Mouse (Mus musculus) heart, postnatal 36 days (tissue): ENCODE data around the gene Ggt1. TPM values are rescaled to one million over a fixed set of nuclear protein-coding genes. Genes with fewer than 3 reads are reported as not detected.

Experiments
- DNase-seq, 2 experiments: peaks; one replicate each; pipeline ENCODE4 v3.0.0; 2021 to 2022
- intact Hi-C: fragments of 180-260 bp; cut with DNase I; formaldehyde crosslinking; loops from one replicate; pipeline ENCODE4 v1.15.1; 2025
- total RNA-seq, 2 experiments: library from RNA; stranded (reverse); gene quantifications; 2 replicates each; pipeline ENCODE4 v1.2.3; 2021

The Ggt1 gene
- total RNA-seq, 2 experiments from 2014 or later: not detected

- intact Hi-C loops: no loop called here
- no peak for DNase-seq
Observed at GRCm38 (mm10) chr10:75616044-75616443, 54.6 kb downstream of the Ggt1 start.

DNA sequence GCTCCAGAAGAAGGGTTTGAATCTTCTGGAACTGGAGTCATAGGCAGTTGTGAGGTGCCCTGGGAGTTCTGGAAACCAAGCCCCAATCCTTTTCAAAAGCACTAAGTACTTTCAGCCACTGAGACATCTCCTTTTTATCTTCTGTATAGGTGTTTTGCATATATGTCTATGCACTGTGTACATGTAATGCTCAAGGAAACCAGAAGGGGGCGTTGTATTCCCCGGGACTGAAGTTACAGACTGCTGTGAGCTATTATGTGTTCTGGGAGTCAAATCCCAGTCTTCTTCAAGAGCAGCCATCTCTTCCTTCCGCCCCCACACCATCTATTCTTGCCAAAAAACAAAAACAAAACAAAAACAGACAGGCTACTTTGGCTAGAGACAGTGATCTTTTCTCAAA, 59.4 kb downstream of the Ggt1 start:
- intact Hi-C loops: no loop called here
- no peak for DNase-seq

- peak in 1 of 2 experiments; percentile 1 for DNase-seq
- intact Hi-C loops: no loop called here
Observed at GRCm38 (mm10) chr10:75625920-75626319, 64.5 kb downstream of the Ggt1 start.

- intact Hi-C loops: no loop called here
- DNase-seq: peak in 1 of 2 experiments; percentile 1
Observed at GRCm38 (mm10) chr10:75626991-75627390, 65.6 kb downstream of the Ggt1 start.

GRCm38 (mm10) chr10:75627490-75627889, 66.1 kb downstream of the Ggt1 start:
- DNase-seq: peak in 1 of 2 experiments; percentile 41
- intact Hi-C loops: no loop called here

GRCm38 (mm10) chr10:75632633-75633032, 71.2 kb downstream of the Ggt1 start:
- peak; percentile 48 to 61 for DNase-seq
- intact Hi-C loops: no loop called here

DNA sequence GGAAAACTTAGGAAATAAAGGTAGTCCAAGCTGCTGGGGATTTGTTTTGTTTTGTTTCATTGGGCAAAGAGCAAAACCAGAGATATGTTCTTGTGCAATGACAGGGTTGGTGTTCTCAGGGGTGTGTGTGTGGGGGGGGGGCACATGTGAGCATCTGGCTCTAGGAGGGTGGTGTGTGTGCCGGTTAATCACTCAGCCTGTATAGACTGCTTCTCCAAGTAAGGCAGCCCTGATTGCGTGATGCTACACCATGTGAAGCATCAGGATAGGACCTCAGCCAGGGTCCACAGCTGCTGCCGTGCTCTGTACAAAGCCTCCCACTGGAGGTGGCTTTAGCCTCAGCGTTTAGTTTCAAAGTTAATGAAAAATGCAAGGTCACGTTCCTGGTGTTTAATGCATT, 71.6 kb downstream of the Ggt1 start:
- intact Hi-C loops: no loop called here
- peak; percentile 15 to 50 for DNase-seq

- peak in 1 of 2 experiments; percentile 2 for DNase-seq
- intact Hi-C loops: loop anchor here (2.0 kb wide), 1 partner anchor 71 kb away; no protein-coding TSS in a partner anchor
Observed at GRCm38 (mm10) chr10:75633576-75634139, 72.3 kb downstream of the Ggt1 start.

- peak in 1 of 2 experiments; percentile 1 for DNase-seq
Observed at GRCm38 (mm10) chr10:75634610-75635009, 73.2 kb downstream of the Ggt1 start.

DNA sequence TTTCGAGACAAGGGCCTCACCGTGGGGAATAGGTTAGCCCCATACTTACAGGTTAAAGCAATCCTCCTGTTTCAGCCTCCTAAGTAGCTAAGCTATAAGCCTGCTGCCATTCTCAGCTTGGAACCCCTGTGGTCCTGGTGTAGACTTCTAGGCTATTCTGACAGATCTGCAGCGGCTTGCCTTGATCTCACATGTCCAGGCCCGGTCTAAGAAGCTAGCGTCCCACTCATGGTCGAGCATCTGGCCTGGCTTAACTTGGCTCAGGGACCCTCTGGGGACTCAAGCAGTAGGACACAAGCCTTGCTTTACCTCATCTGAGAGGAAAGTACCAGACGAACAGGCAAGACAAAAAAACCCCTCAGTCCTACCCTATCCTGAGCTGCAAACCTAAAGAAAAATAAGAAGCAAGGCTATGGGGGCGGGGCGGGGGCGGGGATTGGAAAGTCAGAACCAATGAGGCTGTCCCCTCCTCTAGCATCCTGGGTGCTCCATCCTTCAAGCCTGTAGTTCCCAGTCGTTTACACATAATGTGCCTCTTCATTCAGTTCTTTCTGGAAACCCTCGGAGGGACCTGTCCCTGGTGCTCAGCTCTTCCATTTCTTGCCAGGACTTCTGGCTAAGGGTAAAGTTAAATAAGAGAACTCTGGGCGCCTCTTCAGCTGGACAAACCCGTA, 73.8 kb downstream of the Ggt1 start:
- DNase-seq: peak in 1 of 2 experiments; percentile 3
- intact Hi-C loops: loop anchor here (1.0 to 5.0 kb wide), 3 partner anchors 49 to 222 kb away; no protein-coding TSS in a partner anchor

More at GRCm38 (mm10) chr10:75634610-75635009, 73.2 kb downstream of the Ggt1 start:
- intact Hi-C loops: loop anchor here (1.0 to 5.0 kb wide), 3 partner anchors 48 to 223 kb away; no protein-coding TSS in a partner anchor

- peak; percentile 93 to 96 for DNase-seq
- intact Hi-C loops: loop anchor here (1.0 to 5.0 kb wide), 3 partner anchors 49 to 222 kb away; no protein-coding TSS in a partner anchor
Observed at GRCm38 (mm10) chr10:75635693-75636055, 74.3 kb downstream of the Ggt1 start.

Other genes with a start within 250 kb of the Ggt1 start
- 10 to 100 TPM in 1 of 2 experiments, 1 to 10 TPM in 1; 9.2 to 16.7 TPM for gene Adora2a, start 244.7 kb upstream of the Ggt1 start, total RNA-seq
- gene Upb1, start 160.5 kb upstream of the Ggt1 start, total RNA-seq: 1 to 10 TPM in 1 of 2 experiments, under 1 TPM in 1; 0.65 to 1.3 TPM
- gene Snrpd3, start 44.1 kb upstream of the Ggt1 start, total RNA-seq: 10 to 100 TPM; 65.7 to 69.5 TPM
- 10 to 100 TPM; 41.8 to 44.2 TPM for gene Gucd1, start 43.6 kb upstream of the Ggt1 start, total RNA-seq
- gene Lrrc75b, start 1.3 kb upstream of the Ggt1 start, total RNA-seq: 1 to 10 TPM; 1.1 to 1.5 TPM
- gene Ggt5, start 27.7 kb downstream of the Ggt1 start, total RNA-seq: 1 to 10 TPM; 5.4 to 9.0 TPM
- gene Susd2, start 82.4 kb downstream of the Ggt1 start, total RNA-seq: 1 to 10 TPM; 1.4 to 1.8 TPM
- gene Cabin1, start 202.7 kb downstream of the Ggt1 start, total RNA-seq: 10 to 100 TPM; 23.4 to 26.2 TPM
- gene Ddt, start 211.8 kb downstream of the Ggt1 start, total RNA-seq: 100 to 1,000 TPM in 1 of 2 experiments, 10 to 100 TPM in 1; 96.7 to 104 TPM
- not detected for gene Gm20441, start 219.3 kb downstream of the Ggt1 start, total RNA-seq
- gene Gstt3, start 219.8 kb downstream of the Ggt1 start, total RNA-seq: 1 to 10 TPM; 4.1 to 4.8 TPM
- 10 to 100 TPM; 14.5 to 20.3 TPM for gene Gstt1, start 237.0 kb downstream of the Ggt1 start, total RNA-seq